Mouse (Mus musculus): ENCODE results near the gene Abcc2.

The Abcc2 gene

GRCm38 (mm10) chr19:43781980-43782379 lies at the start of gene Abcc2:
TSS of gene Abcc2 (plus strand) at chr19:43782192.
- no peak for DNase-seq (ENCODE audit: low spot score)

GRCm38 (mm10) chr19:43738409-43738808 lies 43.6 kb upstream of the Abcc2 start:
- DNase-seq (ENCODE audit: low spot score) = no peak

GRCm38 (mm10) chr19:43743401-43743800 lies 38.6 kb upstream of the Abcc2 start:
- no peak for DNase-seq (ENCODE audit: low spot score)

GRCm38 (mm10) chr19:43745740-43746139 lies 36.3 kb upstream of the Abcc2 start:
- DNase-seq (ENCODE audit: low spot score) = no peak

GRCm38 (mm10) chr19:43747877-43748276 lies 34.1 kb upstream of the Abcc2 start:
- no peak for DNase-seq (ENCODE audit: low spot score)

DNA sequence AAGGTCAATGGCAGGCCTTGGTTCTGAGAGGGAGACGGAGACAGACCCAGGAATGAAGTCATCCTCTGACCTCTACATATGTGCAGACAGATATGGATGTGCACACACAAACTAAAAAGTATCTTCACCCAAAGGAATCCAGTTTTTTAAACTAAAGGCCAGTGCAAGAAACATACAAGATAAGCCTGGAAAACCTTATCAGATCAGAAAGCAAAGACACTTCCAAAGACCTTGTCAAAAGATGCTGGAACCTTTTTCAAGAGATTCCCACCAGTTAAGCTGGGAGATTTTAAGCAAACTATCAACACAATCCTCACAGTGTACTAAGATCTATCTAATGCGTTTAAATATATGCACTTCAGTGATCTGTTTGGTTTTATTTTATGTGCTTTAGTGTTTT lies 32.0 kb upstream of the Abcc2 start:
- no peak for DNase-seq (ENCODE audit: low spot score)

GRCm38 (mm10) chr19:43752489-43753225 lies 29.3 kb upstream of the Abcc2 start, which contains the start of the genes Cutc and Cox15:
TSS of gene Cutc (plus strand) at chr19:43752996.
TSS of gene Cox15 (minus strand) at chr19:43753000.
- peak; percentile 97 for DNase-seq (ENCODE audit: low spot score)

DNA sequence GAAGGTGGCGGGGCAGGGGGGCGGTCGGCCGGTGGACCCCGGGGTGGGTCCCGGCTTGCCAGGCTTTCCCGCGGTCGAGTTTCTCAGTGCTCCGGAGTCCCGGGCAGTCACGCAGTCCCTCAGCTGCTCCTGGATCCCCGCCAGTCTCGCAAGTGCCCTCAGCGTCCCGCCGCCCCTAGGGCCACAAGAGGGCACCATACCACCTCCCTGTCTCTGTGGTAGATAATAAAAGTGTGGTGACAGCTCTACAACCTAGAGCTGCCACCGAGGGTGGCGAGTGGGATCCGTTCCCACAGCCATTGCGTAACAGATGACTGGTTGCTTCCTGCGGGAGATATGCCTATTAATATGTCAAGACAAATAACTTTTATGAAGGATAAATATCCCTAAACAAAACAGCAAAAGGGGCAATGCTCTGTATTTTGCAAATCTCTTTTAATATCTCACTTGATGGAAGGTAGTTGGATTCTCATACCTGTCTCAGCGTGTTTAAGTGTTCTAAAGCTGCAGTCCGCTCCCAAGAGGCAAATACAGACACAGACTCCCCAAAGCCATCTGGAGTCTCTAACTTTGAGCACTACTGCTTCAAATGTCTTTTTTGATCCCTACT lies 28.7 kb upstream of the Abcc2 start:
- peak; percentile 95 for DNase-seq (ENCODE audit: low spot score)

DNA sequence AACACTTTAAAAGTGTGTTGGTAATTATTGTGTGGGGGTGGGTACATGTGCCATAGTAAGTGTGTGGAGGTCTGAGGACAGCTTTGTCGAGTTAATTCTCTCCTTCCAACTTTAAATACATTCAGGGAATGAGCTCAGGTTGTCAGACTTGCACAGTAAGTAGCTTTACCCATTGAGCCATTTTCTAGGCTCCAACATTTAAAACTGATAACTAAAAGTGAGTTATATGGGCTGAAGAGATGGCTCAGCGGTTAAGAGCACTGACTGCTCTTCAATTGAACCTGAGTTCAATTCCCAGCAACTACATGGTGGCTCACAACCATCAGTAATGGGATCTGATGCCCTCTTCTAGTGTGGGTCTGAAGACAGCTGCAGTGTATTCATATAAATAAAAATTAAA lies 27.8 kb upstream of the Abcc2 start:
- no peak for DNase-seq (ENCODE audit: low spot score)

- DNase-seq (ENCODE audit: low spot score) = no peak
These were observed 27.1 kb upstream of the Abcc2 start for GRCm38 (mm10) chr19:43754872-43755271.

- DNase-seq (ENCODE audit: low spot score) = peak; percentile 88
These were observed 21.5 kb upstream of the Abcc2 start for GRCm38 (mm10) chr19:43760504-43760903.

- no peak for DNase-seq (ENCODE audit: low spot score)
These were observed 20.3 kb upstream of the Abcc2 start for GRCm38 (mm10) chr19:43761543-43762256.

DNA sequence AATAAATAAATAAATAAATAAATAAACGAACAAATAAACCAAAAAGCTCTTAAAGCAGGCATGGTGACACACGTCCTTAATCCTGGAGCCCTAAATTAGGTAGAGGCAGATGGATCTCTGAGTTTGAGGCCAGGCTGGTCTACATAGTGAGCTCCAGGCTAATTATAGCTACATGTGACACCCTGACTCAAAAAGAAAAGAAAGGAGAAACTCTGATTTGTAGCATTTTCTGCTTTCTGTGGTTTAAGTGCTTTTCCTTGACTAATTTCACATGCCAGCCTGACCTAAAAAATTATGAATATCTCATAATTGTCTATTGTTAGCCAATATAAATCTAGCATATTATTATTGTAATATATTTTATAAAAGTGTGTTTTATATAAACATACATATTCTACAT lies 19.6 kb upstream of the Abcc2 start:
- no peak for DNase-seq (ENCODE audit: low spot score)

DNA sequence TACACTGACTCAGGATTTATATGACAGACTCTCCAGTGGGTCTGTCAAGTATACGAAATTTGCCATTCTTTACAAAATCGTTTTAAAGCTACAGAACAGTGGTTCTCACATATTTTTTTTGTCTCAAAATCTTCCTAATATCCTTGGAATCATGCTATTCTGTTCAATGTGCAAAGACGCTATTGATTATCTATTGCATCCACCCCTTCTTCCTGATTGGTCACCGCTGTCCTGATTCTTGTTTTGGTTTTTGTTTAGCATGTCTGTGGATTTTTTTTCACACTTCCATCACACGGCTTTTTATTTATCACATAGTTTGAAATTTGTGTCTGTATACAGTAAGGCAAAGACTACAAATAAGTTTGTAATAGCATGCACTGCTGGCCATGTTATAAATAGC lies 15.5 kb upstream of the Abcc2 start:
- DNase-seq (ENCODE audit: low spot score) = no peak

- no peak for DNase-seq (ENCODE audit: low spot score)
These were observed 14.3 kb upstream of the Abcc2 start for GRCm38 (mm10) chr19:43767549-43768322.

DNA sequence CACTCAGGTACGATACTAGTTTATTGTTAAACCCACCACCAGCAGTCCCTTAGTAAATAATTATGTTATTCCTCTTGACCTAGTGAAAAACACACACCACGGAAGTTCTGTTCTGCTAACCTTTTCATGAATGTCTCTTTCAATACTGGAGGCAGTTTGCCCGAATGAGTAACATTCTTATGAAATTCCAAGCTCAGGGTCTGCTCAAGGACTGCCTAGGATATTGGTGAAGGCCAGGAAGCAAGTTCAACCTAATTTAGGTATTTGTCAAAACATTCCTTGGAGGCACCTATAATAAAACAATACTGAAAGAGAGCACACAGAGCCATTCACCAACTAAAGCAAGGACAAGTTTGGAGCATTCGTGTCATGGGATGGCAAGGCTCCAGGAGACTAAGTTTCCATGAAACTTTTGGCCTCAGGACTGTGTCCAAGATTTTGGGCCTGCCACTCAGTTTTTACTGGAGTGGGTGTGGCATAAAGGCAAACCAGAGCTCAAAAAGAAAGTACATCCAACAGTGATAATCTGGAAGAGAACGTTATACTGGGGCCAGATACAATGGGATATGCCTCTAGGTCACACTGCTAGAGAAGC lies 12.5 kb upstream of the Abcc2 start:
- no peak for DNase-seq (ENCODE audit: low spot score)

GRCm38 (mm10) chr19:43770584-43770983 lies 11.4 kb upstream of the Abcc2 start:
- DNase-seq (ENCODE audit: low spot score) = no peak

- no peak for DNase-seq (ENCODE audit: low spot score)
These were observed 10.5 kb upstream of the Abcc2 start for GRCm38 (mm10) chr19:43771499-43771969.

DNA sequence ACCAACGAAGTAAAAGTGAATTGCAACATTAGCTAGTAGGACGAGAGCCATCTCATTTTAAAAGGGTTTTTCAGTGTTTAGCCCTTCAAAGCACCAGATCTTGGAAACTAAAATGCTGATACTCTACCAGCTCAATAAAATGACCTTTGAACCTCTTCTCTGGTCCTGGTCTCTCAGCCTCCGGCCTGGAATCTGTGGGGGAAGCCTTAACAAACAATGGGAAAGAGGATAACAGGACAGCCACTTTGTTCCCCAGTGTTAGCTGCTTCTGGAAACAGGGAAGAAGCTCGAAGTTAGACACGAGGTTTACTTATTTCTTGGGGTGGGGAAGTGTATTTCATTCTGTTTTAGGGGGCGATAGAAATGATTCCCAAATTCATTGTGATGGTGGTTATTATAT lies 9.7 kb upstream of the Abcc2 start:
- DNase-seq (ENCODE audit: low spot score) = no peak

GRCm38 (mm10) chr19:43775433-43775832 lies 6.6 kb upstream of the Abcc2 start:
- no peak for DNase-seq (ENCODE audit: low spot score)

- DNase-seq (ENCODE audit: low spot score) = no peak
These were observed 5.4 kb upstream of the Abcc2 start for GRCm38 (mm10) chr19:43776561-43776960.

DNA sequence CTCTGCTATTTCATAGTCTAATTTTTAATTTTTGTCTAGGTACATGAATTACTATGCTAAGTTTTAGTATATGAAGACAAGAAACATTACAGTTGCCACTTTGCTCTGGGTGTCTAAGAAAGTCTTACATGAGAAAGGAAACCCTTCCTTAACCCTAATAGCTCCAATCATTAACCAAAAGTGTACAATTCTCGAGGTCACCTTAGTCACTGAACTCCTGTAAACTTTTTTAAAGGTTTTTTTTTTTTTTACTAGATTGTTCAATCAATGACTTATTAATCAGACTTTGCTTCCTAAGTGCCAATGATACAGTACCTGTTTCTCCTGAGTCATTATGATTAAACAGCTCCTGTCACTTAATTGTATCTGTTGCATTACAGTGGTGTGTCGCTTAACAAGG lies 4.7 kb upstream of the Abcc2 start:
- DNase-seq (ENCODE audit: low spot score) = no peak

All from testis, postnatal 10 days (tissue).